Mouse (Mus musculus): ENCODE measurements at regions not wholly inside any gene's neighbourhood (a gene's known extent, or its start where the extent isn't known, plus 50 kb on each side); places are given as distances from the start of the nearest gene placed in this dataset.

GRCm38 (mm10) chr14:59075845-59076745 is 66.6 kb downstream of the 1700129C05Rik start:
- peak overlapping the region; percentile 41 for H3K4me2 ChIP-seq (replicated peaks)
- H3K27me3 ChIP-seq (ENCODE audit: control insufficient read depth, insufficient read depth, low read length) = no peaks in the 10 kb centered on the region
- H3K4me1 ChIP-seq (replicated peaks; ENCODE audit: control insufficient read depth, insufficient read depth, low read length) = 0 out of 2 replicates have a peak, but pooled peaks cover 5% of the 10 kb centered on the region
- 28% methylated on average over 29 of the region's 29 CpGs for WGBS
- H3K9me3 ChIP-seq (ENCODE audit: control insufficient read depth, low read length) = no peaks in the 10 kb centered on the region
- H3K4me3 ChIP-seq (replicated peaks; ENCODE audit: low read length) = 0 out of 2 replicates have a peak overlapping the region, but pooled peaks have one; percentile 7
- no peak overlapping the region for H3K27ac ChIP-seq
- H3K9ac ChIP-seq = 0 out of 2 replicates have a peak overlapping the region, but pooled peaks have one; percentile 8
- ATAC-seq (ENCODE audit: low FRiP score) = peak; percentile 82
- no peaks in the 10 kb centered on the region for H3K36me3 ChIP-seq (replicated peaks; ENCODE audit: control insufficient read depth, insufficient read depth)
- DNase-seq (ENCODE audit: low spot score) = peak; percentile 60

- no peaks in the 10 kb centered on the region for H3K9me3 ChIP-seq (ENCODE audit: control insufficient read depth, low read length)
- no peak overlapping the region for H3K4me3 ChIP-seq (replicated peaks; ENCODE audit: low read length)
- no peaks in the 10 kb centered on the region for H3K27me3 ChIP-seq (ENCODE audit: control insufficient read depth, insufficient read depth, low read length)
- DNase-seq (ENCODE audit: low spot score) (no peak), ATAC-seq (ENCODE audit: low FRiP score) (no peak)
- H3K9ac ChIP-seq = no peak overlapping the region
- 0 out of 2 replicates have a peak, but pooled peaks cover 5% of the 10 kb centered on the region for H3K4me1 ChIP-seq (replicated peaks; ENCODE audit: control insufficient read depth, insufficient read depth, low read length)
- H3K27ac ChIP-seq = no peak overlapping the region
- no peaks in the 10 kb centered on the region for H3K36me3 ChIP-seq (replicated peaks; ENCODE audit: control insufficient read depth, insufficient read depth)
- no peak overlapping the region for H3K4me2 ChIP-seq (replicated peaks)
- 62% methylated on average over 7 of the region's 7 CpGs for WGBS
Measured at GRCm38 (mm10) chr14:59072323-59073039, 70.2 kb downstream of the 1700129C05Rik start.

- H3K27me3 ChIP-seq (ENCODE audit: control insufficient read depth, insufficient read depth, low read length) = no peaks in the 10 kb centered on the region
- no peak overlapping the region for H3K4me2 ChIP-seq (replicated peaks)
- 59% methylated on average over 2 of the region's 2 CpGs for WGBS
- no peaks in the 10 kb centered on the region for H3K9me3 ChIP-seq (ENCODE audit: control insufficient read depth, low read length)
- no peaks in the 10 kb centered on the region for H3K36me3 ChIP-seq (replicated peaks; ENCODE audit: control insufficient read depth, insufficient read depth)
- H3K4me1 ChIP-seq (replicated peaks; ENCODE audit: control insufficient read depth, insufficient read depth, low read length) = no peaks in the 10 kb centered on the region
- no peak overlapping the region for H3K4me3 ChIP-seq (replicated peaks; ENCODE audit: low read length)
- DNase-seq (ENCODE audit: low spot score) (no peak), ATAC-seq (ENCODE audit: low FRiP score) (no peak)
- no peak overlapping the region for H3K9ac ChIP-seq
- H3K27ac ChIP-seq = no peak overlapping the region
Measured at GRCm38 (mm10) chr14:59070056-59070455, 72.6 kb downstream of the 1700129C05Rik start.

- H3K4me3 ChIP-seq (replicated peaks; ENCODE audit: low read length) = no peak overlapping the region
- no peak overlapping the region for H3K27ac ChIP-seq
- no peaks in the 10 kb centered on the region for H3K36me3 ChIP-seq (replicated peaks; ENCODE audit: control insufficient read depth, insufficient read depth)
- H3K9ac ChIP-seq = no peak overlapping the region
- DNase-seq (ENCODE audit: low spot score) (no peak), ATAC-seq (ENCODE audit: low FRiP score) (no peak)
- H3K9me3 ChIP-seq (ENCODE audit: control insufficient read depth, low read length) = no peaks in the 10 kb centered on the region
- H3K27me3 ChIP-seq (ENCODE audit: control insufficient read depth, insufficient read depth, low read length) = no peaks in the 10 kb centered on the region
- 77% methylated on average over 8 of the region's 8 CpGs for WGBS
- H3K4me1 ChIP-seq (replicated peaks; ENCODE audit: control insufficient read depth, insufficient read depth, low read length) = no peaks in the 10 kb centered on the region
- H3K4me2 ChIP-seq (replicated peaks) = no peak overlapping the region
Measured at GRCm38 (mm10) chr14:59066456-59067220, 76.1 kb downstream of the 1700129C05Rik start.

GRCm38 (mm10) chr14:59063221-59063620 is 79.5 kb downstream of the 1700129C05Rik start:
- Histone ChIP-seq H3K4me1 (replicated peaks; ENCODE audit: control insufficient read depth, insufficient read depth, low read length) (no peaks in the 10 kb centered on the region), H3K4me2 (replicated peaks) (no peak overlapping the region), H3K9ac (no peak overlapping the region), H3K27me3 (ENCODE audit: control insufficient read depth, insufficient read depth, low read length) (no peaks in the 10 kb centered on the region), H3K9me3 (ENCODE audit: control insufficient read depth, low read length) (no peaks in the 10 kb centered on the region), H3K27ac (no peak overlapping the region), H3K4me3 (replicated peaks; ENCODE audit: low read length) (no peak overlapping the region), H3K36me3 (replicated peaks; ENCODE audit: control insufficient read depth, insufficient read depth) (no peaks in the 10 kb centered on the region)
- DNase-seq (ENCODE audit: low spot score) (no peak), ATAC-seq (ENCODE audit: low FRiP score) (no peak)
- 67% methylated on average over 3 of the region's 3 CpGs for WGBS

GRCm38 (mm10) chr14:59056832-59057231 is 85.9 kb downstream of the 1700129C05Rik start:
- Histone ChIP-seq H3K9ac (no peak overlapping the region), H3K27ac (no peak overlapping the region), H3K27me3 (ENCODE audit: control insufficient read depth, insufficient read depth, low read length) (no peaks in the 10 kb centered on the region), H3K4me2 (replicated peaks) (no peak overlapping the region), H3K4me3 (replicated peaks; ENCODE audit: low read length) (no peak overlapping the region), H3K36me3 (replicated peaks; ENCODE audit: control insufficient read depth, insufficient read depth) (no peaks in the 10 kb centered on the region), H3K9me3 (ENCODE audit: control insufficient read depth, low read length) (no peaks in the 10 kb centered on the region), H3K4me1 (replicated peaks; ENCODE audit: control insufficient read depth, insufficient read depth, low read length) (no peaks in the 10 kb centered on the region)
- 94% methylated on average over 3 of the region's 3 CpGs for WGBS
- no peak for ATAC-seq (ENCODE audit: low FRiP score)
- DNase-seq (ENCODE audit: low spot score) = no peak

GRCm38 (mm10) chr14:59055283-59055682 is 87.4 kb downstream of the 1700129C05Rik start:
- H3K27me3 ChIP-seq (ENCODE audit: control insufficient read depth, insufficient read depth, low read length) = no peaks in the 10 kb centered on the region
- H3K9ac ChIP-seq = no peak overlapping the region
- H3K4me1 ChIP-seq (replicated peaks; ENCODE audit: control insufficient read depth, insufficient read depth, low read length) = no peaks in the 10 kb centered on the region
- H3K4me2 ChIP-seq (replicated peaks) = no peak overlapping the region
- ATAC-seq (ENCODE audit: low FRiP score) = no peak
- no peak for DNase-seq (ENCODE audit: low spot score)
- no peaks in the 10 kb centered on the region for H3K36me3 ChIP-seq (replicated peaks; ENCODE audit: control insufficient read depth, insufficient read depth)
- H3K9me3 ChIP-seq (ENCODE audit: control insufficient read depth, low read length) = no peaks in the 10 kb centered on the region
- no peak overlapping the region for H3K4me3 ChIP-seq (replicated peaks; ENCODE audit: low read length)
- 83% methylated on average over 3 of the region's 3 CpGs for WGBS
- H3K27ac ChIP-seq = no peak overlapping the region

- ATAC-seq (ENCODE audit: low FRiP score) (no peak), DNase-seq (ENCODE audit: low spot score) (no peak)
- H3K27ac ChIP-seq = no peak overlapping the region
- no peak overlapping the region for H3K9ac ChIP-seq
- no peak overlapping the region for H3K4me2 ChIP-seq (replicated peaks)
- H3K27me3 ChIP-seq (ENCODE audit: control insufficient read depth, insufficient read depth, low read length) = no peaks in the 10 kb centered on the region
- no peak overlapping the region for H3K4me3 ChIP-seq (replicated peaks; ENCODE audit: low read length)
- no peaks in the 10 kb centered on the region for H3K36me3 ChIP-seq (replicated peaks; ENCODE audit: control insufficient read depth, insufficient read depth)
- no peaks in the 10 kb centered on the region for H3K9me3 ChIP-seq (ENCODE audit: control insufficient read depth, low read length)
- H3K4me1 ChIP-seq (replicated peaks; ENCODE audit: control insufficient read depth, insufficient read depth, low read length) = no peaks in the 10 kb centered on the region
- 89% methylated on average over 3 of the region's 3 CpGs for WGBS
Measured at GRCm38 (mm10) chr14:59052421-59052820, 90.3 kb downstream of the 1700129C05Rik start.

- H3K4me3 ChIP-seq (replicated peaks; ENCODE audit: low read length) = no peak overlapping the region
- no peaks in the 10 kb centered on the region for H3K27me3 ChIP-seq (ENCODE audit: control insufficient read depth, insufficient read depth, low read length)
- no peak for ATAC-seq (ENCODE audit: low FRiP score)
- no peak overlapping the region for H3K4me2 ChIP-seq (replicated peaks)
- 18% methylated on average over 6 of the region's 6 CpGs for WGBS
- no peak overlapping the region for H3K9ac ChIP-seq
- no peak for DNase-seq (ENCODE audit: low spot score)
- H3K4me1 ChIP-seq (replicated peaks; ENCODE audit: control insufficient read depth, insufficient read depth, low read length) = no peaks in the 10 kb centered on the region
- H3K27ac ChIP-seq = no peak overlapping the region
- no peaks in the 10 kb centered on the region for H3K9me3 ChIP-seq (ENCODE audit: control insufficient read depth, low read length)
- no peaks in the 10 kb centered on the region for H3K36me3 ChIP-seq (replicated peaks; ENCODE audit: control insufficient read depth, insufficient read depth)
Measured at GRCm38 (mm10) chr14:59051478-59051879, 91.2 kb downstream of the 1700129C05Rik start.

All from hindbrain, embryonic 14.5 days (tissue).